Mouse (Mus musculus): ENCODE data around the gene Fxn. TPM values are rescaled to one million over a fixed set of nuclear protein-coding genes. Genes with fewer than 3 reads are reported as not detected.
A peak's percentile ranks its signal among the peaks of the same experiment; 100 is the strongest.

The Fxn gene
- total and polyA plus RNA-seq, 3 experiments, result 25.8 to 34.6 (median 31.1) TPM

DNA sequence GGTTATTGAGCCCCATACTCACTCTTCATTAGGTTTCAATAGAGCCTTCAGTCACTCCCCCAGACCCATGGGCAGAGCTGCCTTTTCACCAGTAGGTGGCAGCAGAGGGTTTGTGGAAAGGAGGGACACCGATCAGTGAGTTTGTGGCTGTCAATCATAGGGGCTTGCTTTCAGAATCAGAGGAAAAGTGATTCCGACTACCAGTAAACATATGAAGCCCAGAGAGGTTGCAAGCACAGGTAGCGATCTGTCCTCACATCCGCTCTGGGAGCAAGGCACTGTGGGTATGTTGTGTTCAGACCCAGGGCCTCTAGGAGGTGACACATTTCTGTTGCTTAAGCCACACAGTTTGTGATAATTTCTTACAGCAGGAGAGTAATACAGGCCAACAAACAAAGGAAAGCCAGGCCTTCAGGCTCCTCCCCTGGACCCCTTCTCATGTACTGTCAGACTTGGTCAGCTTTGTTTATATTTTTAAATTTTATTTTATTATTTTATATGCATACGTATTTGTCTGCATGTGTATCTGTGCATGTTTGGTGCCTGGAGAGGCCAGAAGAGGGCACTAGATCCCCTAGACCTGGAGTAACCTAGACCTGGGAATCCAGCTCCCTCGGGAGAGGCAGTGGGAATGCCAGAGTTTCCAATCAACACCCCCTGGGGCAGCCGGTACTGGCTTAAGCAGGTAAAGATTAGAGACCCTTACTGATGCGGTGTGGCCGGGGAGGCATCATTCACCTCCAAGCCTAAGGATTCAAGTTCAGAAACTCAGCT lies 20.8 kb upstream of the Fxn start:
- peak overlapping the region; percentile 29 to 53 (median 44) for H3K4me3 ChIP-seq (replicated peaks in 1 of 3; ENCODE audit: low read depth in 2 of 3, low read length in 2 of 3, poor library complexity in 1 of 3)
- peak; percentile 91 for DNase-seq (ENCODE audit: extremely low read depth)
- no peak overlapping the region for H3K27ac ChIP-seq (ENCODE audit: insufficient read depth, low read depth)
- H3K9me3 ChIP-seq (replicated peaks; ENCODE audit: low read length), result no peaks in the 10 kb centered on the region
- H3K9ac ChIP-seq (ENCODE audit: insufficient read depth, low read depth), result 0 out of 2 replicates have a peak overlapping the region, but pooled peaks have one; percentile 27
- TF ChIP-seq SIN3A (IDR thresholded peaks at IDR 0.05; ENCODE audit: low read length), result peak; percentile 75
- TF ChIP-seq MAX (IDR thresholded peaks at IDR 0.05; ENCODE audit: low read length), result 0 out of 2 replicates have a peak, but pooled peaks have one; percentile 14
- peak; percentile 17; the same call in 1 of the 2 replicates for TF ChIP-seq MYC (IDR thresholded peaks at IDR 0.05; ENCODE audit: low read depth, low read length)
- TF ChIP-seq NELFE (IDR thresholded peaks at IDR 0.05; ENCODE audit: low read depth, low read length), result peak; percentile 55
- peak; percentile 78 for TF ChIP-seq ZC3H11A (IDR thresholded peaks at IDR 0.05; ENCODE audit: low read depth, low read length)
- no peak for TF ChIP-seq USF1 (IDR thresholded peaks at IDR 0.05; ENCODE audit: low read depth, low read length)
- TF ChIP-seq ETS1 (conservative IDR thresholded peaks at IDR 0.05; ENCODE audit: low read depth, low read length), result 0 out of 2 replicates have a peak, but pooled peaks have one; percentile 13
- no peak; the same call in 1 of the 2 replicates for TF ChIP-seq HCFC1 (IDR thresholded peaks at IDR 0.05; ENCODE audit: low read depth, low read length)
- no peak for TF ChIP-seq MAFK (IDR thresholded peaks at IDR 0.05; ENCODE audit: insufficient replicate concordance, low read length)
- TF ChIP-seq EP300 (IDR thresholded peaks at IDR 0.05; ENCODE audit: low read length), result no peak; the same call in 1 of the 2 replicates
- no peak for TF ChIP-seq MEF2A (IDR thresholded peaks at IDR 0.05; ENCODE audit: borderline replicate concordance, low read depth, low read length)
- TF ChIP-seq BHLHE40 (IDR thresholded peaks at IDR 0.05; ENCODE audit: low read depth, low read length), result no peak
- TF ChIP-seq PAX5 (IDR thresholded peaks at IDR 0.05; ENCODE audit: low read length), result no peak
- TF ChIP-seq MAZ (IDR thresholded peaks at IDR 0.05; ENCODE audit: low read depth, low read length), result no peak
- peak; percentile 96 for TF ChIP-seq RAD21 (IDR thresholded peaks at IDR 0.05; ENCODE audit: low read depth, low read length)
- peak; percentile 88 to 94 for TF ChIP-seq CTCF (conservative IDR thresholded peaks at IDR 0.05 in 1 of 2, IDR thresholded peaks at IDR 0.05 in 1 of 2; ENCODE audit: low read depth in 2 of 2, low read length in 2 of 2)
- TF ChIP-seq JUN (IDR thresholded peaks at IDR 0.05; ENCODE audit: insufficient read depth, low read depth, low read length), result no peak
- no peak for TF ChIP-seq POLR2AphosphoS2 (IDR thresholded peaks at IDR 0.05; ENCODE audit: low read depth, low read length)
- no peak for TF ChIP-seq TBP (conservative IDR thresholded peaks at IDR 0.05; ENCODE audit: low read depth, low read length)
- TF ChIP-seq RCOR1 (conservative IDR thresholded peaks at IDR 0.05; ENCODE audit: low read depth, low read length), result no peak
- no peak for TF ChIP-seq CHD2 (IDR thresholded peaks at IDR 0.05; ENCODE audit: low read length)
- TF ChIP-seq IRF4 (IDR thresholded peaks at IDR 0.05; ENCODE audit: low read depth, low read length), result peak; percentile 29
- TF ChIP-seq ZMIZ1 (IDR thresholded peaks at IDR 0.05; ENCODE audit: low read depth, low read length), result no peak
- TF ChIP-seq ZKSCAN1 (IDR thresholded peaks at IDR 0.05; ENCODE audit: borderline replicate concordance, low read depth, low read length), result no peak
- TF ChIP-seq UBTF (IDR thresholded peaks at IDR 0.05; ENCODE audit: low read depth, low read length), result no peak
- TF ChIP-seq ELF1 (IDR thresholded peaks at IDR 0.05; ENCODE audit: low read depth, low read length), result peak; percentile 13; the same call in 1 of the 2 replicates
- TF ChIP-seq JUND (conservative IDR thresholded peaks at IDR 0.05; ENCODE audit: low read depth, low read length), result no peak
- peak; percentile 70; the same call in 1 of the 2 replicates for TF ChIP-seq MXI1 (IDR thresholded peaks at IDR 0.05; ENCODE audit: low read depth, low read length)
- TF ChIP-seq KAT2A (IDR thresholded peaks at IDR 0.05; ENCODE audit: insufficient replicate concordance, low read length), result no peak
- peak; percentile 92 for TF ChIP-seq SMC3 (IDR thresholded peaks at IDR 0.05; ENCODE audit: low read depth, low read length)
- TF ChIP-seq USF2 (conservative IDR thresholded peaks at IDR 0.05; ENCODE audit: low read depth, low read length), result no peak
- peak; percentile 50; the same call in 1 of the 2 replicates for TF ChIP-seq TCF12 (IDR thresholded peaks at IDR 0.05; ENCODE audit: low read depth, low read length)
- TF ChIP-seq POLR2A (IDR thresholded peaks at IDR 0.05; ENCODE audit: low read depth, low read length), result no peak
- TF ChIP-seq GABPA (IDR thresholded peaks at IDR 0.05; ENCODE audit: insufficient replicate concordance, low read depth, low read length), result no peak
- no peak for TF ChIP-seq E2F4 (IDR thresholded peaks at IDR 0.05; ENCODE audit: insufficient replicate concordance, low read depth, low read length)
- TF ChIP-seq CHD1 (IDR thresholded peaks at IDR 0.05; ENCODE audit: low read depth, low read length), result no peak
- TF ChIP-seq ZNF384 (IDR thresholded peaks at IDR 0.05; ENCODE audit: low read depth, low read length), result no peak
- no peak for TF ChIP-seq NRF1 (IDR thresholded peaks at IDR 0.05; ENCODE audit: low read depth, low read length)
- peaks cover 0 to 18% of the 10 kb centered on the region in 2 experiments; a peak in 3 of 4 replicates for H3K4me1 ChIP-seq (ENCODE audit: control insufficient read depth in 1 of 2, insufficient read depth in 2 of 2)
- in situ Hi-C loops (cut with MboI; ENCODE audit: low pct_ligation_motif_present, low pct_unique_long_range_greater_than_20kb, low sequenced_read_pairs) (loop anchor here (10.0 to 25.0 kb wide), 2 partner anchors 111 to 314 kb away; no protein-coding TSS in a partner anchor), dilution Hi-C loops (cut with MboI; ENCODE audit: extremely low pct_ligation_motif_present, extremely low pct_unique_long_range_greater_than_20kb, low sequenced_read_pairs) (no loop called here)
- H3K79me2 ChIP-seq (replicated peaks; ENCODE audit: control insufficient read depth, extremely low read depth, insufficient read depth, poor library complexity, severe bottlenecking), result no peaks in the 10 kb centered on the region
- H3K36me3 ChIP-seq (replicated peaks in 1 of 2; ENCODE audit: control insufficient read depth in 1 of 2, insufficient read depth in 1 of 2, low read length in 1 of 2), result no peaks in the 10 kb centered on the region
- no peaks in the 10 kb centered on the region for H3K27me3 ChIP-seq (replicated peaks)
- peak overlapping the region; percentile 62; the same call in 1 of the 2 replicates for H3K4me2 ChIP-seq (ENCODE audit: insufficient read depth, low read depth, poor library complexity, severe bottlenecking)
